Mouse (Mus musculus) liver, embryonic 16.5 days (tissue): ENCODE measurements around the gene Tppp2. TPM values are rescaled to one million over a fixed set of nuclear protein-coding genes. Genes with fewer than 3 reads are reported as not detected.

Experiments used
- ATAC-seq: fragments of 200-750 bp; cut with Nextera tagmentation; 2 replicates; pipeline ENCODE4 v1.8.0; 2017; ENCODE audit warnings: low read depth, mild to moderate bottlenecking, moderate number of reproducible peaks, moderate library complexity
- H3K27ac ChIP-seq: fragments of 300-500 bp; sonication (generic); 2 replicates; pipeline ENCODE4 v1.5.1; 2014; ENCODE audit warnings: mild to moderate bottlenecking, low read length
- H3K27me3 ChIP-seq: fragments of 300-500 bp; sonication (generic); 2 replicates; pipeline ENCODE4 v1.6.1; 2014; ENCODE audit warnings: low read depth, low read length, mixed read lengths; ENCODE audit not compliant: control insufficient read depth, insufficient read depth
- H3K36me3 ChIP-seq: fragments of 300-500 bp; sonication (generic); 2 replicates; pipeline ENCODE4 v1.6.1; 2014; ENCODE audit warnings: mild to moderate bottlenecking; ENCODE audit not compliant: control insufficient read depth, insufficient read depth
- H3K4me1 ChIP-seq: fragments of 300-500 bp; sonication (generic); 2 replicates; pipeline ENCODE4 v1.6.1; 2014; ENCODE audit warnings: low read depth, low read length, mixed read lengths; ENCODE audit not compliant: control insufficient read depth
- H3K4me2 ChIP-seq: fragments of 300-500 bp; sonication (generic); 2 replicates; pipeline ENCODE4 v1.6.1; 2014; ENCODE audit warnings: low read depth, low read length, mixed read lengths
- H3K4me3 ChIP-seq: fragments of 300-500 bp; sonication (generic); 2 replicates; pipeline ENCODE4 v1.5.1; 2014; ENCODE audit warnings: low read depth, mild to moderate bottlenecking, low read length
- H3K9ac ChIP-seq: fragments of 300-500 bp; sonication (generic); 2 replicates; pipeline ENCODE4 v1.6.1; 2014; ENCODE audit warnings: low read depth, low read length
- H3K9me3 ChIP-seq: fragments of 300-500 bp; sonication (generic); replicated peaks from 2 replicates; pipeline ENCODE4 v1.6.1; 2016; ENCODE audit warnings: low read length; ENCODE audit not compliant: control insufficient read depth
- WGBS: fragments of 180-500 bp; shearing (Covaris S2); extraction: QIAGEN DNeasy Blood & Tissue Kit; methylation state at CpG from one replicate; pipeline ENCODE4 v1.1.7; 2014; ENCODE audit not compliant: insufficient replicate concordance; 5-methylcytosine and 5-hydroxymethylcytosine counted together
- polyA plus RNA-seq: library from polyadenylated mRNA; unstranded; fragments of >200 nt; fragmentation: Nextera tagmentation; extraction: Ambion mirVana; gene quantifications from 2 replicates; pipeline ENCODE4 v1.2.1, GENCODE M21; 2015

The Tppp2 gene
- polyA plus RNA-seq, 1 experiment from 2014 or later = not detected

DNA sequence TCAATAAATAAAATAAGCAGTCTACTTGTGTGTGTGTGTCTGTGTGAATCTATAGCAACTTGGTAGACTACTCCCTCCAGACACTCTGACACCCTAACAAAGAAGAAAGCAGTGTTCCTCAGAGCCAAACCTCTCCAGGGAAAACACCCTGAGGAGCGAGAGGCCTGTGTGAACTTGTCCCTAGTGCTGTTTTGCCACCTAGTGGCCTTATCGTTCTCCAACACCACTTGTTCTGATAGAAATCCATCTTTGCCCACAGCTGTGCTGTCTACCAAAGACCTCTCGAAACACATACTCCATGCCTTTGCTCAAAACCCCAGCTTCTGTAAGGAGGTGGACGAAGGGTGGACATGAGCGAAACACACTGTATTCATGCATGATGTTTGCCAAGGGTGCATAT, 12.6 kb downstream of the Tppp2 start:
- Histone ChIP-seq H3K4me2 (no peak overlapping the region), H3K27ac (no peak overlapping the region), H3K36me3 (no peaks in the 10 kb centered on the region), H3K9ac (no peak overlapping the region), H3K4me1 (no peaks in the 10 kb centered on the region; the same call in 1 of the 2 replicates), H3K4me3 (no peak overlapping the region), H3K27me3 (no peaks in the 10 kb centered on the region), H3K9me3 (no peaks in the 10 kb centered on the region)
- no peak for ATAC-seq
- WGBS = 30% methylated on average over 5 of the region's 5 CpGs

DNA sequence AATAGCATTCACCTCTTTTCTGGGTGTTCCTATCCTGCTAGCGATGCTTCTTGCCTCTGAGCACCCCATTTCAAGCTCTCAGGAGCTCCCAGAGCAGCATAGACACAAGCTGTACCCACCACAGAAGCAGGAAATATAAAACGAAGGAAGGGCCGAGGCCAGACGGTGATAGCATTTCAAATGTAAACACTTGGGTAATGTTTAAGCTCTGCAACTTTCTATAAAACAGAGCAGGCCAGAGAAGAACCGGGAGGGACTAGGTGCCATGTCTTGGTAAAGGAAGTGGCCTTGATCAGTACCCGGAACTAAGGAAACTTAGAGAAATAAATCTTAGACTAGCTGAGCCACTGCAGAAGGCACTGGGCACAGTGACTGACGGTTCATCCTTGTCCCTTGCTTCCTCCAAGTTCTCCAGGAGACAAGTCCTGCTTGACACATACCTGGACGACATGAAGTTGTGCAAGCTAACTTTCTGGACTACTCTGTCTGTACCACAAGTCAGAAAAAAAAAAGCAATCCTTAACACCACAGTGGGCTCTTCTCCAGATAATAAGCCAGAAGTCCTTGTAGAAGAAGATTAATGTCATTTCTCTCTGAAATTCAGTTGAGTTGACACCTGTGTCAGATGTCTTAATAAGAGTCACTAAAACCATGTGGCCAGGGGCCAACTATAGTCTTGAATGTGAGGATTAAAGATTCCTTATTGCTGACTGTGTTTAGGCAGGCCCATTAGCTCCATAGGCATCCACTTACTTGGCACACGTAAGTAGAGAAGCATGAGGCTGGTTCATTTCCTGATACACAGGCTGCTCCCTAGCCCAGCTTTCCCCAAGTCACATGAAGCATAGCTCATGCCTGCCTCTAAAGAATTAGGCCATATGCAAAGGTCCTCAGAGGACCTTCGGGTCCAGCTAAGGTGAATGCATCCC, 14.1 kb downstream of the Tppp2 start:
- H3K36me3 ChIP-seq = no peaks in the 10 kb centered on the region
- H3K4me3 ChIP-seq = no peak overlapping the region
- no peaks in the 10 kb centered on the region; the same call in 1 of the 2 replicates for H3K4me1 ChIP-seq
- H3K4me2 ChIP-seq = no peak overlapping the region
- no peaks in the 10 kb centered on the region for H3K9me3 ChIP-seq
- H3K9ac ChIP-seq = no peak overlapping the region
- H3K27ac ChIP-seq = 0 out of 2 replicates have a peak overlapping the region, but pooled peaks have one; percentile 47
- peak; percentile 64 for ATAC-seq
- 40% methylated on average over 10 of the region's 10 CpGs for WGBS
- H3K27me3 ChIP-seq = no peaks in the 10 kb centered on the region

GRCm38 (mm10) chr14:51939005-51939404, 20.8 kb downstream of the Tppp2 start:
- WGBS = 73% methylated on average over 9 of the region's 9 CpGs
- Histone ChIP-seq H3K4me2 (no peak overlapping the region), H3K27me3 (no peaks in the 10 kb centered on the region), H3K9ac (no peak overlapping the region), H3K9me3 (no peaks in the 10 kb centered on the region), H3K27ac (no peak overlapping the region), H3K4me1 (peaks cover 14% of the 10 kb centered on the region), H3K4me3 (no peak overlapping the region), H3K36me3 (no peaks in the 10 kb centered on the region)
- no peak for ATAC-seq

GRCm38 (mm10) chr14:51940944-51941560, 22.8 kb downstream of the Tppp2 start:
- H3K4me2 ChIP-seq = no peak overlapping the region
- WGBS = 30% methylated on average over 8 of the region's 8 CpGs
- no peaks in the 10 kb centered on the region for H3K36me3 ChIP-seq
- H3K27ac ChIP-seq = peak overlapping the region; percentile 41
- peak; percentile 50; the same call in 1 of the 2 replicates for ATAC-seq
- no peaks in the 10 kb centered on the region for H3K9me3 ChIP-seq
- H3K4me1 ChIP-seq = peaks cover 14% of the 10 kb centered on the region
- H3K27me3 ChIP-seq = no peaks in the 10 kb centered on the region
- no peak overlapping the region for H3K4me3 ChIP-seq
- H3K9ac ChIP-seq = no peak overlapping the region

DNA sequence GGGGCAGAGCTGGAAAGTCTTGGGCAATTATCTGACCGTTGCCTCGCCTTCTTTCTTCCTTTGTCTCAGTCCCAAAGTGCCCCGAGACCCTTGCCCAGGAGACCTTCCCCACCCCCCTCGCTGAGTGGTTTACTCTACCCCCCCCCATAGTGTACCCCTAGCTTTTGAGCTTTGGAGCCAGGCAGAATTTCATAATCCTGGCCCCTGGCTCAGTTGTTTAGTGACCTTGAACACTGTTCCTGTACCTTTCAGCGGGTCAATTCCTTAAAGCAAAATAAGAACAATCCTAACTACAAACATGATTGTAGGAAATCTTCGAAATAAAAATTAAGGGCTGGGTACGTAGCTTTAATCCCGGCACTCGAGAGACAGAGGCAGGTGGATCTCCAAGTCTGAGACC, 23.4 kb downstream of the Tppp2 start:
- peak; percentile 71 for ATAC-seq
- H3K27me3 ChIP-seq = no peaks in the 10 kb centered on the region
- WGBS = 52% methylated on average over 9 of the region's 9 CpGs
- peaks cover 14% of the 10 kb centered on the region for H3K4me1 ChIP-seq
- no peak overlapping the region for H3K4me3 ChIP-seq
- no peaks in the 10 kb centered on the region for H3K9me3 ChIP-seq
- no peaks in the 10 kb centered on the region for H3K36me3 ChIP-seq
- no peak overlapping the region for H3K9ac ChIP-seq
- peak overlapping the region; percentile 41; the same call in 1 of the 2 replicates for H3K27ac ChIP-seq
- no peak overlapping the region for H3K4me2 ChIP-seq

- peaks cover 14% of the 10 kb centered on the region for H3K4me1 ChIP-seq
- WGBS = 28% methylated on average over 7 of the region's 7 CpGs
- ATAC-seq = no peak
- H3K27me3 ChIP-seq = no peaks in the 10 kb centered on the region
- H3K4me2 ChIP-seq = no peak overlapping the region
- H3K4me3 ChIP-seq = no peak overlapping the region
- H3K27ac ChIP-seq = no peak overlapping the region
- no peaks in the 10 kb centered on the region for H3K36me3 ChIP-seq
- no peak overlapping the region for H3K9ac ChIP-seq
- H3K9me3 ChIP-seq = no peaks in the 10 kb centered on the region
These were observed 24.0 kb downstream of the Tppp2 start for GRCm38 (mm10) chr14:51942236-51942635.

- ATAC-seq = no peak
- H3K36me3 ChIP-seq = no peaks in the 10 kb centered on the region
- no peaks in the 10 kb centered on the region for H3K27me3 ChIP-seq
- H3K9me3 ChIP-seq = no peaks in the 10 kb centered on the region
- no peak overlapping the region for H3K4me2 ChIP-seq
- no peak overlapping the region for H3K4me3 ChIP-seq
- H3K9ac ChIP-seq = no peak overlapping the region
- no peak overlapping the region for H3K27ac ChIP-seq
- WGBS = 62% methylated on average over 6 of the region's 6 CpGs
- peaks cover 14% of the 10 kb centered on the region for H3K4me1 ChIP-seq
These were observed 25.1 kb downstream of the Tppp2 start for GRCm38 (mm10) chr14:51943336-51943735.

GRCm38 (mm10) chr14:51960316-51960715, 42.1 kb downstream of the Tppp2 start:
- WGBS = 60% methylated on average over 2 of the region's 2 CpGs

DNA sequence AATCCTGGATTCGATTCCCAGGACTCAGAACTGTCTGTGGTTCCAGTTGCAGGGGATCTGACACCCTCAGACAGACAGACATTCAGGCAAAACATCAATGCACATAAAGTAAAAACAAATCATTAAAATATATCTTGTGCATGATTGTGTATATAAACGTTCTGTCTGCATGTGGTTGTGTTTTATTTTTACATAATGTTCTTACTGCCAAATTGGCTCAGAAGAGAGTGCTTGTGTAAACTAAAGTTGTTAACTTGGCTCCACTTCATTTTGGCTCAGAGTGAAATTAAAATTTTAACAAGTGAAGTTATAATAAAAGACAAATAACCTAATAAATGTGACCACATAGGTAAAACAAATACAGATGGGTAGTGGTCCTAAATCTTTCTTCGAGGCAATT, 49.2 kb downstream of the Tppp2 start:
- Histone ChIP-seq H3K4me2 (no peak overlapping the region), H3K9me3 (no peaks in the 10 kb centered on the region), H3K4me1 (no peaks in the 10 kb centered on the region), H3K9ac (no peak overlapping the region), H3K27ac (no peak overlapping the region), H3K27me3 (no peaks in the 10 kb centered on the region), H3K36me3 (no peaks in the 10 kb centered on the region), H3K4me3 (no peak overlapping the region)
- ATAC-seq = no peak
- WGBS = 72% methylated on average over 3 of the region's 3 CpGs

More at GRCm38 (mm10) chr14:51960316-51960715, 42.1 kb downstream of the Tppp2 start:
- no peaks in the 10 kb centered on the region for H3K27me3 ChIP-seq
- no peak for ATAC-seq
- no peak overlapping the region for H3K9ac ChIP-seq
- no peaks in the 10 kb centered on the region for H3K4me1 ChIP-seq
- no peak overlapping the region for H3K4me2 ChIP-seq
- no peaks in the 10 kb centered on the region for H3K9me3 ChIP-seq
- H3K27ac ChIP-seq = no peak overlapping the region
- H3K4me3 ChIP-seq = no peak overlapping the region
- no peaks in the 10 kb centered on the region for H3K36me3 ChIP-seq
